Mouse (Mus musculus): Measurements from ENCODE around the gene Tbc1d15. TPM values are rescaled to one million over a fixed set of nuclear protein-coding genes. Genes with fewer than 3 reads are reported as not detected.

The Tbc1d15 gene
- polyA plus RNA-seq, 1 experiment: 198 TPM

DNA sequence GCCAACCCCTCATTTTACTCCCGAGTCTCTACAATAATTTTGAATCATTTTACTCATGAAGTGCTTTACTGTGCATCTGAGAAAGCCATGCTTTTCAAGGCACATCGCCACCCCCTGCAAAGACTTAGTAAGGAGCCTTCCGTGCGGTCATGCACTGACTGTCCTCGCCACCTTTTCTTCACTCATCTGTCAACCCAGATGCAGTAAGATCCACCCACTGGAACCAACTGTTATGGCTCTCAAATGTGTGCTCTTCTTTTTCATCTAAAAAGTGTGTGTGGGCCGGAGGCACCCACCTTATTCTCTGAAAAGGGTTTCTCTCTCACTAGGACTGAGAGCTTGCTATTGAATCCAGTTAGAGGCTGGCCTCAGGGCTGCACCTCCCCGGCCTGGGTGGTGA is 42.7 kb upstream of the Tbc1d15 start:
- H3K9ac ChIP-seq (ENCODE audit: low read depth, poor library complexity, severe bottlenecking): no peak overlapping the region
- H3K9me3 ChIP-seq (replicated peaks; ENCODE audit: control insufficient read depth, insufficient read depth, low read length, poor library complexity, severe bottlenecking): no peaks in the 10 kb centered on the region
- H3K27ac ChIP-seq (ENCODE audit: insufficient read depth, low read length): no peak overlapping the region
- H3K36me3 ChIP-seq (ENCODE audit: control insufficient read depth, insufficient read depth, low read length, poor library complexity, severe bottlenecking): peaks cover 20% of the 10 kb centered on the region
- TF ChIP-seq POLR2A (IDR thresholded peaks at IDR 0.05; ENCODE audit: insufficient read depth, low read length) (no peak), EP300 (IDR thresholded peaks at IDR 0.05; ENCODE audit: insufficient read depth, low read depth, low read length) (no peak), CTCF (IDR thresholded peaks at IDR 0.05; ENCODE audit: low read depth, low read length) (no peak)
- no peaks in the 10 kb centered on the region for H3K27me3 ChIP-seq (ENCODE audit: control insufficient read depth, insufficient read depth, low read length, poor library complexity, severe bottlenecking)
- H3K4me3 ChIP-seq (ENCODE audit: low read depth, low read length): no peak overlapping the region
- H3K4me1 ChIP-seq (ENCODE audit: control insufficient read depth, insufficient read depth, low read length): no peaks in the 10 kb centered on the region

DNA sequence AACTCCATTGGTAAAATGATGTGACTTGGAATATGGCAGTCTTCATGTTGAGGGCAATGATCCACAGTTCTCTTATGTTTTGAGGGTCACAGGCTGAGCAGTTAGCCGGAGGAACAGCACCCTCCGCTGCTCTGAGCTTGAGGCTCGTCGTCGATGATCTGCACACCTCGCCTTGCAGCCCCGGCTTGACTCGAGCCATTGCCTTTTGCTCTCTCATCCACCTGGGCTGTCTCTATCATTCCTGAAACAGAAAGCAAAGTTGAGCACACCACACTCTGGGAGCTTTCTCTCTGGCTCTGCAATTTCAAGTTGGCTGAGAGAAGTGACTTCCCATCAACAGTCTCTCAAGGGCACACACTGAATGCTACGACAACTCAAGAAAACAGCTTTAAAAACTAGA is 39.4 kb upstream of the Tbc1d15 start:
- H3K4me3 ChIP-seq (ENCODE audit: low read depth, low read length): no peak overlapping the region
- TF ChIP-seq EP300 (IDR thresholded peaks at IDR 0.05; ENCODE audit: insufficient read depth, low read depth, low read length) (no peak), CTCF (IDR thresholded peaks at IDR 0.05; ENCODE audit: low read depth, low read length) (no peak)
- no peak overlapping the region for H3K9ac ChIP-seq (ENCODE audit: low read depth, poor library complexity, severe bottlenecking)
- H3K9me3 ChIP-seq (replicated peaks; ENCODE audit: control insufficient read depth, insufficient read depth, low read length, poor library complexity, severe bottlenecking): no peaks in the 10 kb centered on the region
- H3K27me3 ChIP-seq (ENCODE audit: control insufficient read depth, insufficient read depth, low read length, poor library complexity, severe bottlenecking): no peaks in the 10 kb centered on the region
- H3K27ac ChIP-seq (ENCODE audit: insufficient read depth, low read length): no peak overlapping the region
- H3K4me1 ChIP-seq (ENCODE audit: control insufficient read depth, insufficient read depth, low read length): no peaks in the 10 kb centered on the region
- H3K36me3 ChIP-seq (ENCODE audit: control insufficient read depth, insufficient read depth, low read length, poor library complexity, severe bottlenecking): peaks cover 20% of the 10 kb centered on the region

DNA sequence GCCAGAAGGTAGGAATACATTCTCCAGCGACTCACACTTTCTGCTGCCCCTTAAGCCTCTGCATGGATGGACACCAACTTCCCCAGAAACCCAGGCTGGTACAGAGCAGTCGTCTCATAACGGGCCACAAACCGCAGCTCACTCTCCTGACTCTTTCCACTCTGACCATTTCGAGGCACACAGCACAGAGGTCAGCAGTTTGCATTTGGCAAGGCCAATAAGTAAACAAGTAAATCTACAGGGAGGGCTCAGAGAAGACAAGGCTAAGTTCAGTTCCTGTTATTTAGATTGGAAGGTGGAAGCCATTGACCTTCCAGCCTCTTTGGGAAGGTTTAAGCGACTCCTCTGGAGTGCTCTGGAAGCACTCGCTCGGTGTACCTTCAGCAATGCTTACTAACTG is 37.6 kb upstream of the Tbc1d15 start:
- no peak overlapping the region for H3K27ac ChIP-seq (ENCODE audit: insufficient read depth, low read length)
- TF ChIP-seq CTCF (IDR thresholded peaks at IDR 0.05; ENCODE audit: low read depth, low read length) (no peak), POLR2A (IDR thresholded peaks at IDR 0.05; ENCODE audit: insufficient read depth, low read length) (no peak), EP300 (IDR thresholded peaks at IDR 0.05; ENCODE audit: insufficient read depth, low read depth, low read length) (no peak)
- no peaks in the 10 kb centered on the region for H3K27me3 ChIP-seq (ENCODE audit: control insufficient read depth, insufficient read depth, low read length, poor library complexity, severe bottlenecking)
- H3K9me3 ChIP-seq (replicated peaks; ENCODE audit: control insufficient read depth, insufficient read depth, low read length, poor library complexity, severe bottlenecking): no peaks in the 10 kb centered on the region
- peaks cover 19% of the 10 kb centered on the region for H3K36me3 ChIP-seq (ENCODE audit: control insufficient read depth, insufficient read depth, low read length, poor library complexity, severe bottlenecking)
- no peaks in the 10 kb centered on the region for H3K4me1 ChIP-seq (ENCODE audit: control insufficient read depth, insufficient read depth, low read length)
- H3K4me3 ChIP-seq (ENCODE audit: low read depth, low read length): no peak overlapping the region
- H3K9ac ChIP-seq (ENCODE audit: low read depth, poor library complexity, severe bottlenecking): no peak overlapping the region

DNA sequence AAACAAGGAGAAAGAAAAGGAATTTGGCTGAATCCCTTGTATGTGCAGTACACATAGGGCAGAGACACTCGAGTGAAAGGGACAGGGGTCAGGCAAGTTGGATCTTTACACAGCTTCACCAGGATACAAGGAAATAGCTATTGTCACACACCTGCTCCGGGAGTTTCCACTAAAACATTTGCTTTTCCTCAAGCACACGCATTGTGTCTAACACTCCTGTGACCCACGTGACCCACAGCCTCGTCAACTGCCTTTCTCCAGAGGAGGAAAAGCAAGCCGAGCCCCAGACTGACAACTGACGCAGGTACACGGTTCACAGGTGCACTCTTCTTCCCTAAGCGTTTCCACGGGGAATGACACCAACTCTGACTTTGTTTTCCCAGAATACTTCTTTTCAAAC is 32.9 kb upstream of the Tbc1d15 start:
- Histone ChIP-seq H3K27ac (ENCODE audit: insufficient read depth, low read length) (no peak overlapping the region), H3K4me3 (ENCODE audit: low read depth, low read length) (no peak overlapping the region), H3K36me3 (ENCODE audit: control insufficient read depth, insufficient read depth, low read length, poor library complexity, severe bottlenecking) (no peaks in the 10 kb centered on the region), H3K4me1 (ENCODE audit: control insufficient read depth, insufficient read depth, low read length) (no peaks in the 10 kb centered on the region), H3K27me3 (ENCODE audit: control insufficient read depth, insufficient read depth, low read length, poor library complexity, severe bottlenecking) (no peaks in the 10 kb centered on the region), H3K9me3 (replicated peaks; ENCODE audit: control insufficient read depth, insufficient read depth, low read length, poor library complexity, severe bottlenecking) (no peaks in the 10 kb centered on the region), H3K9ac (ENCODE audit: low read depth, poor library complexity, severe bottlenecking) (no peak overlapping the region)
- no peak for TF ChIP-seq CTCF (IDR thresholded peaks at IDR 0.05; ENCODE audit: low read depth, low read length)
- TF ChIP-seq POLR2A (IDR thresholded peaks at IDR 0.05; ENCODE audit: insufficient read depth, low read length): no peak
- no peak for TF ChIP-seq EP300 (IDR thresholded peaks at IDR 0.05; ENCODE audit: insufficient read depth, low read depth, low read length)

DNA sequence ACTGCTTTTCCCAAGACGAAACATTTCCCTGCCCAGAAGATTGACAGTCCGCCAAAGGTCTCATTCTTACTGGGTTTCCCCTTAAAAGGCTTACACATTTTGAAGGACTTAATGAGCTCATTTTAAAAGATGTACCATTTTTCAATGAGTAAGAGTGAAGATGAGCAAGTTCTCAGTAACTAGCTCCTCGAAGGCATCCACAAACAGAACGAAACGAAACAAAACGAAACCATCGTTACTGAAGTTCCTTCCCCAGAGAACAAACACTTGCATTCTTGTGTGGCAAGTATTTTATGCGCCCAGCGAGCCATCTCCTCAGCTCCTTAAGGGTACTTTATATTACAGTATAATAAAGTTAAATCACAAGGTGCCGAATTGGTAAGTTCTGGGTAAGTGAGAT is 30.1 kb upstream of the Tbc1d15 start:
- TF ChIP-seq POLR2A (IDR thresholded peaks at IDR 0.05; ENCODE audit: insufficient read depth, low read length) (no peak), CTCF (IDR thresholded peaks at IDR 0.05; ENCODE audit: low read depth, low read length) (no peak), EP300 (IDR thresholded peaks at IDR 0.05; ENCODE audit: insufficient read depth, low read depth, low read length) (no peak)
- Histone ChIP-seq H3K36me3 (ENCODE audit: control insufficient read depth, insufficient read depth, low read length, poor library complexity, severe bottlenecking) (no peaks in the 10 kb centered on the region), H3K9ac (ENCODE audit: low read depth, poor library complexity, severe bottlenecking) (no peak overlapping the region), H3K27me3 (ENCODE audit: control insufficient read depth, insufficient read depth, low read length, poor library complexity, severe bottlenecking) (no peaks in the 10 kb centered on the region), H3K9me3 (replicated peaks; ENCODE audit: control insufficient read depth, insufficient read depth, low read length, poor library complexity, severe bottlenecking) (no peaks in the 10 kb centered on the region), H3K4me1 (ENCODE audit: control insufficient read depth, insufficient read depth, low read length) (no peaks in the 10 kb centered on the region), H3K4me3 (ENCODE audit: low read depth, low read length) (no peak overlapping the region), H3K27ac (ENCODE audit: insufficient read depth, low read length) (no peak overlapping the region)

DNA sequence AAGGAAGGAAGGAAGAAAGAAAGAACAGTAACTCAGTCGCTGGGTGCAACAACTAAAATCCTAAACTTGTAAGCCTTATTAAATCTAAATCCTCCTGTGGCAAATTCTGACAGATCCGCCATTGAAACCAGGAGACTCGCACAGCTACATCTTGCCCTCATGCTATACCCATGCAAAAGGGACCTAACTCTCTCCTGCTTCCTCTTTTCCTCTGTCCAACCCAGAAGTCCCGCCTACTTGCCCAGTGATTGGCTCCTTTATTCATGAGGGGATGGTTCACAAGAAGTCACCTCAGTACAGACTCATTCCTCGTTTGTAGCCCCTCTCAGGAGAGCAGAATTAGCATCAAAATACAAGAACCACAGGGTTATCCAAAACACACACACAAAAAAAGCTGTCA is 20.4 kb upstream of the Tbc1d15 start:
- Histone ChIP-seq H3K36me3 (ENCODE audit: control insufficient read depth, insufficient read depth, low read length, poor library complexity, severe bottlenecking) (no peaks in the 10 kb centered on the region), H3K4me3 (ENCODE audit: low read depth, low read length) (no peak overlapping the region), H3K9ac (ENCODE audit: low read depth, poor library complexity, severe bottlenecking) (0 out of 2 replicates have a peak overlapping the region, but pooled peaks have one; percentile 51), H3K27me3 (ENCODE audit: control insufficient read depth, insufficient read depth, low read length, poor library complexity, severe bottlenecking) (no peaks in the 10 kb centered on the region), H3K9me3 (replicated peaks; ENCODE audit: control insufficient read depth, insufficient read depth, low read length, poor library complexity, severe bottlenecking) (no peaks in the 10 kb centered on the region), H3K4me1 (ENCODE audit: control insufficient read depth, insufficient read depth, low read length) (peaks cover 1% of the 10 kb centered on the region), H3K27ac (ENCODE audit: insufficient read depth, low read length) (no peak overlapping the region)
- TF ChIP-seq CTCF (IDR thresholded peaks at IDR 0.05; ENCODE audit: low read depth, low read length) (no peak), EP300 (IDR thresholded peaks at IDR 0.05; ENCODE audit: insufficient read depth, low read depth, low read length) (no peak), POLR2A (IDR thresholded peaks at IDR 0.05; ENCODE audit: insufficient read depth, low read length) (no peak)

Measured in ES-Bruce4 (cell line).